Mouse (Mus musculus): Measurements from ENCODE around the gene Nrxn1.

The Nrxn1 gene

DNA sequence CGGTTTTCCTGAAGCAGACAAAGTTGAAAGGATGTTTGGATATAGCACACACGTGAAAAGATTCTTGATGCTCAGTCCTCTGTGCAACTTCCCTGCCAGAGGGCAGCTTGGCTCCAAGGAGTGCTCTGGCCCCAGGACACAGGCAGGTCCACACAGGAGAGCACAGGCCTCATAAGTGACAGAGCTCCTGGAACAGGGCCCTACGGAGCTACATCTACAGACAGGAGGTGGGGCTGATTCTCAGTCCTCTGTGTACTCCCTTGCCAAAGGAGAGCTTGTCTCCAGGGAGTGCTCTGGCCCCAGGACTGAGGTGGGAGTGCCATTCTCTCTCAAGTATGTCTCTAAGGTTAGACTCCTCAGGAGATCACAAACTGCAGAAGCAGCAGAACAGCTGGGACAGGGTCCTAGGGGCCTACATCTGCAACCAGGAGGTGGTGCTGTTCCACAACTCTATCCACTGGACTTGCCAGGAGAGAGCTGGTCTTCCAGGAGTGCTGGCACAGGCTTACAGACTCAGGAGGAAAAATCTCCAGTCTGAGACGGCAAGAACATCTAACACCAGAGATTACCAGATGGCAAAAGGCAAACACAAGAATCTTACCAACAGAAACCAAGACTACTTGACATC is 129.9 kb downstream of the Nrxn1 start:
- no peak for DNase-seq

DNA sequence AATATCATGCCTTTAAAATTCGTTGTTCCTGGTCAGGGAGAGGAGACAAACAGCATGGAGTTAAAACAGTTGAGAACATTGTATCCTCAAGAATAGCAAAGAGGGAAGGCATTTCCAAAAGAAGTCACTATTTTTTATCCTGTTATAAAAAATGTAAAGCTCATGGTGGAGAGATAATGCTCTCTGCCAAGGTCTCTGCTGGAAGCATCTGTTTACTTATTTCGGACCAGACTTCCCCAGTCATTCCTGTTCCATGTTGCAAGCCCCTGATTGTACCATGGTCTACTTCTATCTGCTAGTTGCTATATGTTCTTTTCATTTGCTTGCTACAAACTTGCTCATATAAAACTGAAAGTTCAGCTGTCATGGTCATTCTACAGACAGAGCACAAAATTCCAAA is 137.7 kb downstream of the Nrxn1 start:
- no peak for DNase-seq

DNA sequence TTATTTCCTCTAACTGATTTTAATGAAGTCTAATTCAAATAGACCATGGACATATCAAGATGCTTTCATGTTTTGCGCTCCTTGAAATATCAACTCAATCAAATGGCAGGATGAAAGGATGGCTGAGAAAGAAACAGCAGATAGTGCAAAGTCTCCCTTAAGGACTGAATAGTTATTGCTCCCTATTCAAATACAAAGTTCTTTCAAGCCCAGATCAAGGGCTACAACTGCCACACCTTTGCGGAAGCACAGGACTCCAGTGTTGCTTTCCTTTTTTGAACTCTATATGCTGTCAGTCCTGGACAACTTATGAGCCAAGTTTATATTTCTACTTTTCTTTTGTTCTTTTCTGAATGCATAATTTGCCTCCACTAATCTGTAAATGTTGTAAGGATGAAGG is 157.9 kb downstream of the Nrxn1 start:
- DNase-seq = no peak

DNA sequence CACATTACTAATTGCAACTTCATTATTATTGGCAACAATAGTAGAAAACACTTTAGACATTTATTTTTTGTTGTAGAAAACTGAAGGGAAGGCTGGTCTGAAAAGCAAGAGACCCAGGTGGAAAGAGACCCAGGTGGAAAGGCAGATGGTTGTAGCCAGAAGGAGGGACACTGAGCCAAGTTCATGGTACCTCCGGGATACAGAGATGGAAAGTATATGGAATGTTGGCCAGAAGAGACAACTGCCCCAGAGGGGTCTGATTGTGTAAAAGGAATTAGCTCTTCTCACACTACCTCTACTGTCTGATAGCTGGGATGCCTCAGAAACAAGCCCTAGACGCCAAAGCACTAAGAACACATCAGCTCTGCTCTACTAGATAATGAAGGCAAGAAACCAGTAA is 179.6 kb downstream of the Nrxn1 start:
- DNase-seq = no peak

DNA sequence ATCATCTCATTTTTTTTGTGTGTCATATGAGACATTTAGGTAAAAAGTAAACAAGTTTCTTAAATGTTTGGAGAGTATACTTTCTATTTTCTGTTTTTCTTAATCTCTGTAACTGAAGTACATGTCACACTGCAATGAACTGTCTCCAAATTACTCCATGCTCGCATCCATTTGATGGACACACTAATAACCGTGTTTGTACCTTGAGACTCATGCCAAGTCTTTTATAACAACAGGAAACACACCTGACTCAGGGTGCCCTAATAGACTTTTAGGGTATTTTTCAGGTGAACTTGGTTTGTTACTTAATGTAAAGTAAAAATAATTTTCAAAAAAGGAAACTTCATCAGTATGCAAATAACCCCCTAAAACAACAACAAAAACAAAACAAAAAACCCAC is 180.1 kb downstream of the Nrxn1 start:
- DNase-seq = no peak

DNA sequence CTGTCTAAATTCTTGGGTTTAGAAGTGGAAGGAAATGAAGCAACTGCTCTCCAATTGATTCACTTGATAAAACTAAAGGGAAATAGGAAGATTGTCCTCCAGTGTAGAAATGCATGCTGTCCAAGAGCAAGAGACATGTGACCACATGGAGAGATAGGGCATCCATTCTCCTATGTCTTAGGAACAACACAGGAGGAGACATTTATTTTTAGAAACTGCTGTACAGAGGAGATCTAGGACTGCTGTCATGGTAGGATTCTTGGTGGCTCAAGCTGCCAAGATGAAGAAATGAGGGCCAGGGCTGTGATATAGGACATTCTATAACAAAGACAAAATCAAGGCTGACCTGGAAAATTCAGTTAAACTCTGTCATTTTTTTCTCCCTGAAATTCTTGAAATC is 180.5 kb downstream of the Nrxn1 start:
- DNase-seq = no peak

DNA sequence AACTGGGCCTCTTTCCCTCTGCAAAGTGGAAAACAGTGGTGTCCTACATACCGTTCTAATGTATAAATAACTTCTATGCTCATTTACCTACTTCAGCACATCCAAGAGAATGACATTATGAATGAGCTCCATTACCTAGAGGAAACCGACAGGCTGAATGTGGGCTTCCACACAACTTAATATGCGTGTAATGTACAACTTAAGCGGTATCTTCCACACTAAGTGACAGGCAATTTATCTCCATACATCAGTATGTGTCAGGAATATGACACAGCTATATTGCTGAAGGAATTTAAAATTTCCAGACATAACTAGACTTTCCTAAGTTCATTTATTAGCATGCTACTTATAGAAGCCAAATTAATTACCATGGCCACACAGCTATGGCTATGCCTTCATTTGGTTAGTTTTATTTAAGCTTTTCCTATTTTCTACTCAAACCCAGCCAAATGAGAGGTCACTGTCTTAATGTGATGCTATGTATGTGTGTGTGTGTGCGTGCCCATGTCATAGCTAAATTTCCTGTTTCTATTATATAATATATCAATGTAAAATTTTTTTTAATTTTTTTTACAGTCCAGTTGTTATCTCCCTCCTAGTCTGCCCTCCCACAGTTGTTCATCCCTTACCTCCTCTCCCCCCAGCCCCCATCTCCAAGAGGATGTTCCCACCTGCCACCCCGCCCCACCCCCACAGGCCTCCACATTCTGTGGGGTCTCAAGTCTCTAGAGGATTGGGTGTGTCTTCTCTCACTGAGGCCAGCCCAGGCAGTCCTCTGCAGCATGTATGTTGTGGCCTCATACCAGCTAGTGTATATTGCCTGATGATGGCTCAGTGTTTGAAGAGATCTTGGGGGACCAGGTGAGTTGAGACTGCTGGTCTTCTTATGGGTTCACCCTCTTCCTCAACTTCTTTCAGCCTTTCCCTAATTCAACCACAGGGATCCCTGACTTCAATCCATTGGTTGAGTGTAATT is 186.5 kb downstream of the Nrxn1 start:
- no peak for DNase-seq

DNA sequence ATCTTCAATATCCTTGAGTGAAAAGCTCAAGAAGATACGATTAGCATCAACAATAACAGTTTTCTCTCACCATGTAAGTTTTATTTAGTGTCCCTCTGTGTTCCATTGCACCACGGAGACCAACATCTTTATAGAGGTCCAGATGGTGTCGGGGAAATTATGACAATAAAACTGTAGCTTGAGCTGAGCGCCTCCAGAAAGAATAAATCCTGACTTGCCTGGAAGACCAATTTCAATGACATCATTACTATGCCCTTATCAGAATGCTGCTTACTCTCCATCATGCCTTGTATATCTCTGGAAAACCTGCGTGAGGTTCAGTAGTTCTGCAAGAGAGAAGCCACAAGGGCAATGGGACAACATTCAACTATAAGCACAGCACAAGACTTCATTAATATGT is 187.7 kb downstream of the Nrxn1 start:
- no peak for DNase-seq

DNA sequence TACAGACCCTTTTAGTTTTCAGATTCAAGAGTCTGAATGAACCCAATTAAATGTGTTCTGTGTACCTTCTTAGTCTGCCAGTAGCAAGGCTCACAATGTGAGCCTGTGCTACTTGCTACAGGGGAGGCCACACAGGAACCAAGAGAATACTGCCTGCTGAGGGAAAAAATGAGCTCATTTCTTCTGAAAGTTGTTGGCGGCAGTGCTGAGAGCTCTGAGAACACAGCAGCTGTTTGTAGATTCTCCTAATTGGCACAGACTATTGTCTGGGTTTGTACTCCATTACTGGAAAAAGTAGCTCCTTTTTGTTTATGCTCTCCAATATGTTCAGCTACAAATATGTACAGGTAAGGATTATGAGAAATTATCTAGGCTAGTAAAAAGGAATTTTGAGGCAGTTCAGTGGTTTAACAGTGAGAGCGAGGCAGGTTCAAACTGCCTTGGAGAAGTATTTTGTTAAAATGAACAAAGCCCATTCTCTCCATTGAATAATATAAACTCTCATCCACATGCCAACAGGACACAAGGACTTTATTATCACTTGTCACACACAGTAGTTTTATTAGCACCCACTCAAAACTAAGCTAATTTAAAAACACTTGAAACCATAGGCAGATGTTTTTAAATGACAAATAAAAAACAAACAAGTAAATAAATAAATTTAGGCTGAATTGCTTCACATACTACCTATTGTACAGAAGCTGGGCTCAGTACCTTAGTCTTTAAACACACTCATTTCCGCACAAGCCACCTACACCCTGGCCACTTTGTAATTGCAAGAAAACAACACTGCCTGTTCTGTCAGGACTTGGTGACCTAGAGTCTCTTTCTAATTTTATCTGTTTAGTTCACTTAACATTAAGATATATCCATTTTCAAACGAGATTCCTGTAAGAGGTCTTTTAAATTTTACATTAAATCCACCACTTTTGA is 200.3 kb downstream of the Nrxn1 start:
- no peak for DNase-seq

DNA sequence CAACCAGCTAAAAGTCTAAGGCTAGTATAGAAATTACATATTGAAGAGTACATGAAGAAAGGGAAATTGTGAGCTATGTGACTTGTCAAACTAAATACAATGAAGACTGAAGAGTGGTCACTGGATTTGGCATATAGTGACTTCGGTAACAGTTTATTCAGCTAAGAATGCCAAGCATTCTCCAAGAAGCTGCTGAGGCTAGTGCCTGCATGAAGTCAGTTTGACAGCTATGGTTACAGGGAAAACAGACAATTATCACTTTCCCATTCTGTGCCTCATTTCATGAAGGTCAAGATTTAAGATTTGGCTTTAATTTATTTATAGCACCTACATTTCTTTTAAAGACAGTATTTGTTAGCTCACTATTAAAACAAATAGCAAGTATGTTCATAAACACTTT is 201.2 kb downstream of the Nrxn1 start:
- DNase-seq = no peak

DNA sequence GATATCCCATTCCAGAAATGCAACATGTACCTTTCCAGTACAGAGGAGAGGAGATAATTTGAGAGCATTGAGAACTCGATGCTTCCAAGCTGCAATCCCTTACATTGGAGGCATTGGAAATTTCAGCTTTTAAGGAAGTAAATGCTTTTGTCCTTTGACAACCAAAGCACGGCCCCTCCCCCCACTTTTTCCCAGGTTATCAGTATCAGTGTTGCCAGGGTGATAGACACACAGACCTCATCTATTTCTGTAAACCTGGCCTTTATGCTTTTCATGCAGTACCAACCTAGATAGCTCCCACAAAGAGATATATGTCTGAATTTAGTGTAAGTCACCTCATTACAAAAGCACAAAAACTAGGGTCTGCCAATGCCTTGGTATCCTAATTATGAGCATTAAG is 235.6 kb downstream of the Nrxn1 start:
- no peak for DNase-seq

DNA sequence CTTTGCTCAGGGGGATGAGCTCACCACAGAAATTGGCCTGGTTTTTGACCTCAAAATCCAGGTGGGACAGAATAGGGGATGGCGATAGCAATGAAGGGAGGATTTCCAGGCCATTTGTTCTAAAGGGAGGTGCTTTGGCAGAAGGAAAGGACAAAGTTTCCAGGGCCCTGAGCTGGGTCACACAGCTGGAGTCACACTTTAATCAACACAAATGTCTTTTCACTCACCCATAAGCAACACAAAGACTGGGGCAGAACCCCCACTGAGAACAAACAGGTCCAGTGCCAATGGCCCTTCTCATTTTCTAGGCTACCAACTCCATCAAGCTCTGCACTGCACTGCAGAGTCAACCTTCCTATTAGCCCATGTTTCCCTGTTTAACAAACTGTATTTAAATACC is 249.0 kb downstream of the Nrxn1 start:
- DNase-seq = no peak

DNA sequence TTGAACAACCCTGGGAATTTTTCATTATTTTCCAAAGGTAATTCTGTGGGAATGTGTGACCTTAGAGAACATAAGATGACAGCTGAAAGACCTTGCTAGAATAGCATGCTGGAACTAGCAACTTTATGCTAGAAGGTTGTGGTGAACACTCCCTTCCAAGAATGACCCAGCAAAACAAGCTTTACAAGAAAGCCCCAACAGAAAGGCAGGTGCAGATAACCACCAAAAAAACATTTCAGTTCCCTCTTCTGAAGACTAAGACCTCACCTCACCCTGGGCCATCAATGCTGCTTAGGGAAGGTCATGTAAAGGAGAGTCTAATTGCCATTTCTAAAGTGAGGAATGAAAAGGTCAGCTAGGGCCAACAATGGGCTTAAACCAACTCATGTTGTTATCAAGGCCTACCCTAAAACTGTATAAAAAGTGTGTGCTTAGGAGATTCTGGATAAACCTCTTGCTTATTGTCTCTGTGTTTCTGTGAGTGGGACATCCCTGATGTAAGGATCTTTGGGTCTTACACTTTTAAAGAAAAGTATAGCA is 249.7 kb downstream of the Nrxn1 start:
- no peak for DNase-seq

DNA sequence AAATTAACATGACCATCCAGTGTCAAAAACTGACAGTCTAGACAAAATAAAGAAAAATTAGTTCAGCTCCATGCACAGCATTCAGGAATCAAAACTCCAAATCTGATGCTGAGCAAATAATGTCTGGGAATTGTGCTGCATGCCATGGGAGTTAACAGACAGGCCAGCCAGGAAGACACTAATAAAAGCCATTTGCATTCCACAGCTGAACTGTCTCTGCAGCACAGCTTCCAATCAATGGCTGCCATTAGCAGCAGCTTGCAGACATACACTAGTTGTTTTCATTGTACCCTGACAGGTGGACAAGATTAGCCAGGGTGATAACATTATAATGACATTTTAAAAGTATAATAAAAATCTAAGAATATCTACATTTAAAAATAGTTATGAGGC is 255.9 kb downstream of the Nrxn1 start:
- DNase-seq = no peak

DNA sequence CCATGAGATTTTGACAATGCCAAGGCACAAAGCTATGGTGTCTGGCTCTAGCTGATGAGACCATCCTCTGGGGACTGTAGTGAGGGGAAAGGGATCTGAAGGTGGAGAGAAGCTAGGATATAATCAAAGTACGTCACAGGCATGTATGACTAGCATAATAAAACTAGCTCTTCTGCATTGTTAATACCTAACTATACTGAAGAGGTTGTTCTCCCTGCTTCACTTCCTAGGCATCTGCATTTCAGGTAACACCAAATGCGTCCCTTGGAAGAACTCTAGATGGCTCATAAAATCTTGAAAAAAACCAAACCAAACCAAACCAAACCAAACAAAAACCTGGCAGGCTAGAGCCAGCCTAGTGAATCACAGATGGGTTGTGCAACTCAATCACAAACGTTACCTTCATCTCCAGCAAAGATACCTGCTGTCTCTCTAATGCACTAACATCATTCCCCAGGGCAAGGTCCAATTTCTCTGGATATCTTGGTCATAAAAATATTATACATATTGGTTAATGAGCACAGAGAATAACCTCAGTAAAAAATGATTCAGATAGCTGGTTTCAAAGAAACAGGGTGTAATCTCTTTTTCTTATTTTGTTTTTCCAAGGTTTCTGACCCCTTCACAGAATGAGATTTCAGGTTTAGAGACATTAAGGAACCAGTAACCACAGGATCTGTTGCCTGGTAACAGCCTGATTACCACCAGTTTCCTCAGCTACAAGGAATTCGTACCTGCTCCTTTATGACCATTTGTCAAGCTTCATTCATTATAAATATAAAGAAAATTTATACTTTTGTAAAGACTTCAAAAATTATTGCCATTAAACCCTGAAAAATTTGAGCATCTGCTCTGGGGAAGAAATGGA is 256.5 kb downstream of the Nrxn1 start:
- DNase-seq = no peak

DNA sequence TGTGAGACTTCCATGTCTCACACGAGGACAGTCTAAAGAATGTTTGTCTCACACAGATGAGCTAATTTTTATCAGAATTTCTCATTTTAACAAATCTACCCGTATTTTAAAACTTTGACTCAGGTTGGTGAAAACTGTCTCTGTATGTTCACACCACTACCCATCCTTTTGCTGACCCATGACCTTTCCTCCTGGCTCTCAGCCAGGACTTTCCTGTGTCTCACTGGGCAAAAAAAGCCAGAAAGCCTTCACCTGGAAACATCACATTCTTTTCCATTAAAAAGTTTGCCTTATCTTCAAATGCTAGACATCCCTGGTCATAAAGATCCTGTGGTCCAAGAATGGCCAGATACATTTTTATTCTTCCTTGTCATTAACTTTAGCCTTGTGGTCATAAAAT is 274.5 kb downstream of the Nrxn1 start:
- DNase-seq = no peak

DNA sequence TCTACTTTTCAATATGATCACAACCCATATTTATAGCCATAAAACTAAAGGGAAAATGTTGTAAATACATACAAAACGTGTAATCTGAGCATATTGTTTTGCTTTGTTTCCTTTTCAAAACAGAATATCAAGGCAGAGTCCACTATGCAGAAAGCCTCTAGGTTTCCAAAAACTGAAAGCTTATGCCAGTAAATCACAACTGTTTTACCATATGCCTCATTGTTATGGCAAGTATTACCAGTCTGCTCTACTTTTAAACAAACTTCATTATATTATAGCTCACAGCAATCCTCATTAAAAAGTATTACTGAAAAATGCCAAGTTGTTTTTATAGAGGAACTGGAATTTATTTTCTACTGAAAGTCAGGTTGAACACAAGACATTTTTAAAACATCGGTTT is 275.0 kb downstream of the Nrxn1 start:
- no peak for DNase-seq

DNA sequence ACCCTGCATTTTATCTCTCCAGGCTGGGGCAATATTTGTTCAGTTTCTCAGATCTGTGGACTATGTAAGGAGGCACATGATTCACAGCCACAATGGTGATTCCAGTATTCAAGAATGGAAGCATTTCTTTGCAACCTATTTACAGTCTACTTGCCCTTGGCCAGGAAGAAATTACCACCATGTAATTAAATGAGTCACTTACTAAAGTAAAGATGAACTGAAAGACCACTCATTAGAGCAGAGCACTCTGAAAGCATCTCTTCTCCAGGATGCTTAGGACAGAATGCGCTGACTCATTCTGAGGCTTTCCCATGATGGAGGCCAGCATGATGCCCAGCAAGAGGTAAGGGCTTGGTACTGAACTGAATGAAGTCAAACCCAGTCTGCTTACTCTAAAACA is 277.6 kb downstream of the Nrxn1 start:
- no peak for DNase-seq

DNA sequence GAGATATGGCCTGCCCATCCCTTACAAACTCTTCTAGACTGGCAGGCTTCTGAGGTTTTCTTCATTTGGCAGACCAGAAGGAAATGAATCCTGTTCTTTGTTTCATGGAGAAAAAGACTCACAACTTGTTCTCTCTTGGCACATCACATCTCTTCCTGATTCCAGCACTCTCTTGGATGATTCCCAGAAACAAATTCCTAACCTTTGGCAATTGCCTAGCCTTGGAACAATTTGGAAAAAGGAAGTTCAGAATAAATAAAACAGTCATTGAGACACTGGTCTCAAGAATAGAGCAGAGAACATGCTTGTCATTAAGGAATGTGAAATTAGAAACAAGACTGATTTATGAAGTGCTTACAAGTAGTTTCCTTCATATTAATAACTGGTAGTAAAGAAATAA is 279.1 kb downstream of the Nrxn1 start:
- no peak for DNase-seq

DNA sequence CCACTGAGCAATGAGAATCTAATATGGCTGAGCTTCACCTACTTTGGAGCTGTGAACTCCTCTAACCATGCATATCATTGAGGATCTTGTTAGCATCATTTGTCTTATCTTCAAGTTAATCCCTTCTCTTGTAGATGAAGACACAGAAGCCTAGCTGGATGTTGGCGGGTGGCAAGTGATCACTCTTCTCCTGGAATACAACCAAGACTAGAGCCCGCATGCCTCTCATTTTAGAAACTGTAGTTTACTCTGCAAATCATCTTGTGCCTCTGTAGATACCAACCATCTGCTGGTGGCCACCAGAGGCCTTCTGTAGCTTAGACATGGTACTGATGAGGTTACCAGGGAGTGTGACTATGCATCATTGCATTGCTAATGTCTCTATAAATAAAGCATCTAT is 280.4 kb downstream of the Nrxn1 start:
- no peak for DNase-seq

DNA sequence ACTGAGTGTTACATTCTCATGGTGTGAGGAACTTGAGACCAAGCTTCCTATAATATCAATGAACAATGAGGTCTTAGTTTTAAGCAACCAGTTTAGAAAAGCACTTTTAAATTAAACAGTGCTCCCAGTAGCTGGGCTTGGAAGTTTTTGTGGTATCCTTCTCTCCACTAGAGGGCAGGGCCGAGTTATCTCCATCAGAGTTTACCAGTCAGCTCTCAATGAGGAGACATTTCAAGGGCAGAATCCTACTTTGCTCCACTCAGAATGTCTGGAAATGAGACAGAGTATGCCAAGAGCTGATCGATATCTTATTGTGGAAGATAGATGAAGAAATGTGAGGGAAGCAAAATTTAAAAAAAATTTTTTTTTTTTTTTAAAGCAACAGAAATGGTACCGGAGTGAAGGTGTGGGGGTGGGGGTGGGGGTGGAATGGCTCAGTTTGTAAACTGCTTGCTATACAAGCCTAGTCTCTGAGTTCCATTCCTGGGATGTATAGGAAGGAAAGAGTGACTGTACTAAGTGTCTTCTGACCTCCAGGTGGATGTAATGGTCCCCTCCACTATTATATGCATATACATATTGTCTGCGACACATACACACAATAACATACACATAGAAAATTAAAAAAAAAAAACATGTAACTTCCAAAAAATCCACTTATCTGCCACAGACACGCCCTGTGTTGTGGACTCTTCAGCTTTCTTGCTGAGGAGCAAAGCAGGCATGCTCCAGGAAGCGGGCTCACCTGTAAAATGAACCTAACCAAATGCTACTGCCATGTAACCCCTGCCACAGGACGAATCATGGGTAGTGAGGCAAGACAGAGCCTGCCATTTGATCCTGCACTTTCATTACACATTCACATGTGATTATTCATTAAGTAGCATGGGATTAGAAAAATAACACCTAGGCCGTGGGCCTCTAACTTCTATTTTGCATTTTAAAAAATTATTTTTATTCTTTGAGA is 283.4 kb downstream of the Nrxn1 start:
- peak; percentile 11 for DNase-seq

Measured in thymus, postnatal 25 days (tissue).